Mouse (Mus musculus) urinary bladder, adult 2 months (tissue): Measurements from ENCODE around the gene Olfr47. TPM values are rescaled to one million over a fixed set of nuclear protein-coding genes. Genes with fewer than 3 reads are reported as not detected.
"Not testable (repeated sequence)": the region's sequence is repeated elsewhere in the genome, so short reads cannot be mapped to it uniquely, and the experiment has no call there.

Experiments
- DNase-seq: peaks from one replicate; pipeline ENCODE4 v3.0.0; 2022; ENCODE audit warnings: low spot score
- polyA plus RNA-seq: library from polyadenylated mRNA; depleted of rRNA; stranded (reverse); fragments of >200 nt; gene quantifications from 2 replicates; pipeline ENCODE4 v1.2.3, GENCODE M21; 2012; rRNA removed

Gene Olfr47
- polyA plus RNA-seq = not detected in 2 replicates

DNA sequence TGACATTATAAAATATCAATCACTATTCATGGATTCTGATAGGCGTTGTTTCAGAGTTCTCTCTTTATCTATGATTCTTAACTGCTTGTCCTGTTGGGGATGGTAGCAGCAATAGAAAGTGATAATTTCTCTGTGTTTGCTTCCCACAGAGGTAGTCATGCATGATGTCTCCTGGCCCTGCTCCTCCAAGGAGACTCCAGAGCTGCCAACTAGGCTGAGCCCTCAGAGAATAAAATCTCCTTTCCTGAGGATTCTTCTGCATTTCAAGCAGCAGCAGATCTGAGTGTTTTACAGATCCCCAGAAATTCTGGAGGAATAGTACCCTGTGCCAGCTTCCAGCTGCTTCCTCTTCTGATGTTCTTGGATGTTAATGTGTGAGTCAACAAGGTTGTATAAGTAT lies at the start of gene Olfr47:
Olfr47 (plus strand) TSS at position 275 of the 400 bp plus-strand sequence.
- DNase-seq = not testable (repeated sequence)

DNA sequence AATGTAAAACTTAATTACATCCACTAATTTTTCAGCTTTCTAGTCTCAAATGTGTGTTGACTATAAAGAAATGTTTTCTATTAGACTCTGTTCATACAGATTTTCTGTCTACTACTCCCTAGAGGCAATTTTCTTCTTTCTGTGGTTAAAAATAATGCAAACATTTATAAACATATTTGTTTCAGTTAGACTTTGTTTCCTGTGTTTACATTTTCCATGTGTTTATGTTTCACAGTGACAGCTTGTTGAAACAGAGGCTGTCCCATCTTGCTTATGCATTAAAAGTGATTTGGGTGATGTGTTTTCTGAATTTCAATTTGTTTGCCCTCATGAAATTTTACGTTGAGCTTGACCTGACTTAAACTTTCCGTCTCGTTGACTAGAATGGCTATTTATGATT lies 40.3 kb upstream of the Olfr47 start:
- DNase-seq = no peak

DNA sequence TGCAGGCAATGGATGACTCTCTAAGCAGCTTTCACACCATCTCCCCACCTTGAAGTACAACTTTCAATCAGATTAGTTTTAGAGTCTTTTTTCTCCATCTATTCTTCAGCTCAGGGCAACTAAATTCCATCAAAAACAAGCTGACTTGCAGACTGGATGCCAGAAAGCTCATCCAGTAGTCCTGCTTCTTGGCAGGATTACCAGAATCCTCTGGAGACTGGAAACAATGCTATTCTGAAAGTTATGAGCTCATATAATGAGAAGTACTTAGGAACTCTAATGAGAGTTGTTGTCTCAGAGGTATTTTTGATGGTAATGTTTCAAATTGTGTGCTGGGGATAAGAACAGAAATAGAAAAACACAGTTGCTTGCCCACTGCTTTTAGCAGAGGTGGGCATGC lies 34.5 kb upstream of the Olfr47 start, which contains the start of gene Olfr435:
Olfr435 (plus strand) TSS at position 366 of the 400 bp plus-strand sequence.
- DNase-seq = no peak

GRCm38 (mm10) chr6:43198094-43198493 lies 33.2 kb upstream of the Olfr47 start:
- DNase-seq = no peak

- DNase-seq = no peak
Measured at GRCm38 (mm10) chr6:43202786-43203185, 28.5 kb upstream of the Olfr47 start.

GRCm38 (mm10) chr6:43205355-43205754 lies 26.0 kb upstream of the Olfr47 start:
- DNase-seq = no peak

DNA sequence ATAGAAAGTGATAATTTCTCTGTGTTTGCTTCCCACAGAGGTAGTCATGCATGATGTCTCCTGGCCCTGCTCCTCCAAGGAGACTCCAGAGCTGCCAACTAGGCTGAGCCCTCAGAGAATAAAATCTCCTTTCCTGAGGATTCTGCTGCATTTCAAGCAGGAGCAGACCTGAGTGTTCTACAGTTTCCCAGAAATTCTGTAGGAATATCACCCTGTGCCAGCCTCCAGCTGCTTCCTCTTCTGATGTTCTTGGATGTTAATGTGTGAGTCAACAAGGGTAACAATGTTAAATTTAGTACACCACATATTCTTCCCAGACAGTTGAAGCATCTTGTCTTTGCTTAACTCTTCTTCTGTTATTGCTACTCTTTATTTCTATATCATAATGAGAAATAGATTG lies 18.5 kb upstream of the Olfr47 start, which contains the start of gene Olfr434:
Olfr434 (plus strand) TSS at position 149 of the 400 bp plus-strand sequence.
- not testable (repeated sequence) for DNase-seq

DNA sequence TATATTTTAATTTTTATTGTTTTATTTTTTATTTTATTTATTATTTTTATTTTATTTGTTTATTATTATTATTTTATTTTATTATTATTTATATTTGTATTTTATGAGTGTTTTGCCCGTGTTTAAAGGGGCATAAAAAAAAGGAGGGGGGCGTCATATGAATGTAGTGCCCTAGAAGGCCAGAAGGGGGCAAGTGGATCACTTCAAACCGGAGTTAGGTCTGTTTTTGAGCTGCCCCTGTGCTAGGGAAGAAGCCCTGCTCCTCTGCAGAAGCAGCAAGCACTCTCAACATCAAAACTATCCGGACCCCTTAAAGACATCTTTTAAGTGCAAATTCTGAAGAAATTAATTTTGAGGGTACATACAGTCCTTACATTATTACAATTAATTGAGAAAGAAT lies 10.7 kb downstream of the Olfr47 start:
- DNase-seq = no peak

DNA sequence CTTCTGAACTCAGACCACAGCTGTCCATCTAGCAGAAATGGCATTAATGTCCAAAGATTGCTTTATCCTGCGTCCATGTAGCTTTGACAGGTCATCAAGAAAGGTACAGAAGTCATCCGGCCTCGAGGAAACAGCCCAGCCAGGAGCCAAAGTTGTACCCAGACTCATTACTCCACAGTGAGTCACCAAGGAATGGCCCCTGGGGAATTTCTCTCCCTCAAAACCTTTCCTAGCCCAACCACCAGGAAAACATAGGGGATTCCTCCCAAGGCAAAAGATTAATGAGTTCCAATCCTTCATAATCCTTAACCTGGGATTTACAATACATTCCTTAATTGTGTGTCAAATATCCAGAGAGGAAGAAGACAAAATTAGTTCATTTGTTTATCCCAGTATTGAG lies 16.1 kb downstream of the Olfr47 start:
- DNase-seq = no peak

GRCm38 (mm10) chr6:43252994-43253393 lies 21.7 kb downstream of the Olfr47 start:
- no peak for DNase-seq

DNA sequence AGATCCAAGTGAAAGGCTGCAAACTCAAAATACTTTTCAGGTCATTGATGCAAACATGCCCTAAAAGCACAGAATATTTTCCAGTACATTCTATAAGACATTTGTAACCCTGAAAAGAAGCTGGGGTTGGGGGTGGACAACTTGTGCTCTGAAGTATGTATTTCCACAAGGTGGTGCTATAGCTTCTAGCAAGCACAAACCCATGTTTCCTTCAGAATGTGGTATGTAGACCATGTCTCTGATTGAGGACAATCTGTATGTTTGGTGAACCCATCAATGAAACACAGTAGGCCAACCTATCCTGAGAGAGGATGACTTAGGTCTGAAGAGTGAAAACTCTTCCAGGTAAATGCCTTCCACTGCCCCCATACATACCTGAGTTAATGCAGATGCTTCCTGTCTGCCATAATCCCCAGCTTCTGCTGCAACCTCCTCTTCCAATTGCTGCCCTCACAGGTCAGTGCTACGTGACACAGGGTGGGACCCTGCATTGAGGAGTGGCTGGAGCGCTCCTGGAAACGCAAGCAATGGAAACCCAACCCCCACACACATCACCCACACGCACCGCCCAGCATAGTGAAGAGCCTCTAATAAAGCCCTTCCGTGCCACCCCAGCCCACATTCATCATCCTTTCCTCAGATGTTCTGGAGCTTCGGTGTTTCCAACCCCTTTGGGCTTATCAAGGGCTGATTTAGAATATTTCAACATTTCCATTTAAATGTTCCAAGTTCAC lies 23.0 kb downstream of the Olfr47 start:
- DNase-seq = no peak

GRCm38 (mm10) chr6:43260756-43261155 lies 29.4 kb downstream of the Olfr47 start:
- no peak for DNase-seq

DNA sequence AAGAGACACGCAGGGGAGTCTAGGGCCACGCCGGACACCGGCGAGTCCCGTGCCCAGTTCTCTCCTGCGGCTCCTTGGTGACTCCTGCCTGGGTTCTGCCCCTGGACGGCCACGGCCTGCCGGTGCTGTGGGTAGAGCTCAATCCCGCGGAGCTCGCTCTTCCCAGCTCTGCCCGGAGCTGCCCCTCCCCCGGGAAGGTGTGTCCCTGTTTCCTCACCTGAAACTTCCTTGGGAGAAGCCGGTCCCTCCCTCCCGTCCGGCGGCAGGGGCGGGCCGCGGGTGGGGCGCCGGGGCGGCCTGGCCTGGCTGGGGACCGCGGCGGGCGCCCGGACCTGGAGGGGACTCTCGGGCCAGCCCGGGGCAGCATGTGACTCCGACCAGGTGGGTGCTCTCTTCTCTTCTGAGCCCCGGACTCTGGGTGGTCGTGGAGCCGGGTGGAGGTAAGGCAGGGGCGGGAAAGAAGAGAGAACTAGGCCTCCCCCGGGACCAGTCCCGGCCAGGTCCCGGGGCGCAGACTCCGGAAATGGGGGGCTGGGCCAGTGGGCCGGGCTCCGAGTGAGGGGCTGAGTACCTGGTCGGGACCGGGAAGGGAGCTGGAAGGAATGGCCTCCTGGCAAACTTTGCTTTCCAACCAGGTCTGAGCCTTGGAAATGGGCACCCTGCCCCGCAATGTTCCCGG lies 34.2 kb downstream of the Olfr47 start, which contains the start of gene Arhgef5:
Arhgef5 (plus strand) TSS at position 220 of the 679 bp plus-strand sequence.
- DNase-seq = peak; percentile 76

GRCm38 (mm10) chr6:43266356-43266755 lies 35.0 kb downstream of the Olfr47 start:
- no peak for DNase-seq

DNA sequence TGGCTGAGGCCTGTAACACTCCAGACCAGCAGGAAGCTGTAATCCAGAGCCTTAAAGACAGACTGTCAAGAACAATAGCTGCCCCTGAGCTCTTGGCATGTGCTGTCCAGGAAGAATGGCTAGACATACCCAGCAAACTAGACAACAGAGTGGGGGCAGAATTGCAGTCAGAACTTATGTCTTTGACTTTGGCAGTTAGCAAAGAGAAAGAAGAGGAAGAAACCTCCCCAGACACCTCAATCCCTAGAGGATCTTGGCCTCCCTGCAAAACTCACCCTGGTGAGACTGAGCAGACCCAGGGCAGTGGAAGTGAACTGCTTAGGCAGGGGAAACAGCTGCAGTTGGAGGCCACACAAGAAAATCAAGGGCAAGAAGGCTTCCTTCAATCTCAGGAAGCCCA lies 41.3 kb downstream of the Olfr47 start:
- no peak for DNase-seq

DNA sequence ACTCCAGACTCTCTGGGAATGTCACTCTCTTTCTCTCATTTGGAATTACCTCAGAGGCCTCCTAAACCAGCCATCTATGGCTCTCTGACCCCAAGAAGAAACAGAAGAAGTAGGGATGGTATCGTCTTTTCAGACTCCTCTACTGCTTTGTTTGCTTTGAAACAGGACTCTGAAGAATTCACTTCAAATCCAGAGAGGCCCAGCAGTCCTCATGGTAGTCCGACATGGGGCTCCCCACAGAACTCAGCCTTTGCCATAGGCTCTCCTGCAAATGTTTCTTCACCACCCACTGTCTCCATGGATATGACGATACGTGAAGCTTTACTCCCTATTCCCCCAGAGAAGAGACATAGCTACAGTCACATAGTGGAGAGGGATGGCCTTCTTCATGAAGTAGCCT lies 42.8 kb downstream of the Olfr47 start:
- no peak for DNase-seq

DNA sequence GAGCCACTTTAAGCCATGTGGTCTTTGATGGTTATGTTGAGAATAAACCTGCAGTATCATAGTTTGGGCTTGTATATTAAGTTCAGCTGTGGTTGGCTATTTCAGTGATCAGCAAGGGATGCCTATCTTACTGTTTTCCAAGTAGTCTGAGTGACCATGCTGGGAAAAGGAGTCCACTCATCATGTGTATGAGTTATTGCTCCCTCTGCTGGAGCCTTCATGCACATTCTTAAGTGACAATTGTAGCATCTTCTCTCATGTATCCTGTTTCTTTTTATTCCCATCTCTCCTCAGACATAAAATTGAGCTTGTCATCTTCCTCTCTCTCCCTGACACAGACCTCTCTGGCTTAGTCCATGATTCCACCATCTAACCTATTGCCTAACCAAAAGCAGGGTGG lies 46.9 kb downstream of the Olfr47 start:
- DNase-seq = no peak

GRCm38 (mm10) chr6:43280481-43280880 lies 49.2 kb downstream of the Olfr47 start:
- DNase-seq = no peak

Other genes starting within 250 kb of the Olfr47 start
- gene Olfr441, start 125.2 kb upstream of the Olfr47 start, polyA plus RNA-seq = not detected in 2 replicates
- not detected in 2 replicates for gene Olfr237-ps1, start 85.0 kb upstream of the Olfr47 start, polyA plus RNA-seq
- not detected in 2 replicates for gene Olfr437, start 68.2 kb upstream of the Olfr47 start, polyA plus RNA-seq
- gene Olfr13, start 59.4 kb upstream of the Olfr47 start, polyA plus RNA-seq = not detected in 2 replicates
- gene Olfr435, start 34.4 kb upstream of the Olfr47 start, polyA plus RNA-seq = not detected in 2 replicates
- gene Olfr434, start 18.5 kb upstream of the Olfr47 start, polyA plus RNA-seq = not detected in 2 replicates
- 41.3 and 43.3 TPM in 2 replicates for gene Arhgef5, start 34.1 kb downstream of the Olfr47 start, polyA plus RNA-seq
- gene Nobox, start 78.0 kb downstream of the Olfr47 start, polyA plus RNA-seq = 0.12 and 0.18 TPM in 2 replicates